Mouse (Mus musculus) left cerebral cortex, adult 9 months (tissue): ENCODE results near the gene Sh2d5.

Experiments used
- DNase-seq, 2 experiments: peaks; one replicate each; pipeline ENCODE4 v3.0.0; 2022; ENCODE audit warnings: low spot score in 2 of 2

Gene Sh2d5

GRCm38 (mm10) chr4:138250088-138250960 lies at the start of gene Sh2d5, which contains the start of gene Kif17:
Sh2d5 (plus strand) TSS chr4:138250403.
Kif17 (plus strand) TSS chr4:138250435.
- peak; percentile 87 to 93 for DNase-seq

GRCm38 (mm10) chr4:138200769-138201168 lies 49.4 kb upstream of the Sh2d5 start:
- no peak for DNase-seq

- DNase-seq: no peak
Observed at GRCm38 (mm10) chr4:138201696-138202095, 48.5 kb upstream of the Sh2d5 start.

- no peak for DNase-seq
Observed at GRCm38 (mm10) chr4:138210116-138210515, 40.1 kb upstream of the Sh2d5 start.

GRCm38 (mm10) chr4:138213861-138214260 lies 36.3 kb upstream of the Sh2d5 start:
- no peak for DNase-seq

GRCm38 (mm10) chr4:138215671-138216199 lies 34.5 kb upstream of the Sh2d5 start:
- DNase-seq: no peak

- DNase-seq: peak; percentile 43 to 61
Observed at GRCm38 (mm10) chr4:138216200-138216890, 33.9 kb upstream of the Sh2d5 start, which contains the start of gene Hp1bp3. Hp1bp3 (plus strand) TSS chr4:138216296.

- DNase-seq: peak; percentile 95 to 98
Observed at GRCm38 (mm10) chr4:138216891-138217392, 33.3 kb upstream of the Sh2d5 start.

- DNase-seq: peak in 1 of 2 experiments; percentile 35
Observed at GRCm38 (mm10) chr4:138217441-138217840, 32.8 kb upstream of the Sh2d5 start.

- no peak for DNase-seq
Observed at GRCm38 (mm10) chr4:138217951-138218685, 32.1 kb upstream of the Sh2d5 start.

- no peak for DNase-seq
Observed at GRCm38 (mm10) chr4:138219331-138219730, 30.9 kb upstream of the Sh2d5 start.

GRCm38 (mm10) chr4:138220761-138221160 lies 29.4 kb upstream of the Sh2d5 start:
- no peak for DNase-seq

GRCm38 (mm10) chr4:138221406-138221805 lies 28.8 kb upstream of the Sh2d5 start:
- DNase-seq: no peak

- no peak for DNase-seq
Observed at GRCm38 (mm10) chr4:138222396-138222795, 27.8 kb upstream of the Sh2d5 start.

- no peak for DNase-seq
Observed at GRCm38 (mm10) chr4:138223623-138224022, 26.6 kb upstream of the Sh2d5 start.

- peak; percentile 84 to 90 for DNase-seq
Observed at GRCm38 (mm10) chr4:138246756-138247665, 3.2 kb upstream of the Sh2d5 start.

GRCm38 (mm10) chr4:138251819-138252218 lies 1.6 kb downstream of the Sh2d5 start:
- DNase-seq: peak in 1 of 2 experiments; percentile 32

GRCm38 (mm10) chr4:138252231-138252630 lies 2.0 kb downstream of the Sh2d5 start:
- DNase-seq: no peak

- no peak for DNase-seq
Observed at GRCm38 (mm10) chr4:138257116-138257687, 7.0 kb downstream of the Sh2d5 start.

GRCm38 (mm10) chr4:138258663-138259062 lies 8.5 kb downstream of the Sh2d5 start:
- DNase-seq: no peak
